Mouse (Mus musculus) forebrain, embryonic 13.5 days (tissue): ENCODE measurements around the gene 2900092C05Rik. TPM values are rescaled to one million over a fixed set of nuclear protein-coding genes. Genes with fewer than 3 reads are reported as not detected.

Experiments used
- ATAC-seq: fragments of 200-750 bp; cut with Nextera tagmentation; 2 replicates; pipeline ENCODE4 v1.8.0; 2017
- H3K27ac ChIP-seq: fragments of 300-500 bp; sonication (generic); 2 replicates; pipeline ENCODE4 v1.5.1; 2015; ENCODE audit warnings: inconsistent platforms, mild to moderate bottlenecking, moderate library complexity
- H3K27me3 ChIP-seq: fragments of 300-500 bp; sonication (generic); 2 replicates; pipeline ENCODE4 v1.6.1; 2015; ENCODE audit warnings: mild to moderate bottlenecking, inconsistent platforms
- H3K36me3 ChIP-seq: fragments of 300-500 bp; sonication (generic); 2 replicates; pipeline ENCODE4 v1.6.1; 2015; ENCODE audit warnings: mild to moderate bottlenecking, inconsistent platforms; ENCODE audit not compliant: poor library complexity, severe bottlenecking
- H3K4me1 ChIP-seq: fragments of 300-500 bp; sonication (generic); 2 replicates; pipeline ENCODE4 v1.6.1; 2015; ENCODE audit warnings: inconsistent platforms
- H3K4me2 ChIP-seq: fragments of 300-500 bp; sonication (generic); 2 replicates; pipeline ENCODE4 v1.6.1; 2015; ENCODE audit warnings: inconsistent platforms, mild to moderate bottlenecking, moderate library complexity
- H3K4me3 ChIP-seq: fragments of 300-500 bp; sonication (generic); 2 replicates; pipeline ENCODE4 v1.5.1; 2015; ENCODE audit warnings: mild to moderate bottlenecking, inconsistent platforms
- H3K9ac ChIP-seq: fragments of 300-500 bp; sonication (generic); 2 replicates; pipeline ENCODE4 v1.6.1; 2015; ENCODE audit warnings: mild to moderate bottlenecking, inconsistent platforms
- H3K9me3 ChIP-seq: fragments of 300-500 bp; sonication (generic); replicated peaks from 2 replicates; pipeline ENCODE4 v1.6.1; 2016; ENCODE audit warnings: inconsistent platforms
- WGBS: fragments of 180-500 bp; shearing (Covaris S2); methylation state at CpG from one replicate; pipeline ENCODE4 v1.1.7; 2015; 5-methylcytosine and 5-hydroxymethylcytosine counted together
- polyA plus RNA-seq: library from polyadenylated mRNA; unstranded; fragments of >200 nt; fragmentation: Nextera tagmentation; extraction: Ambion mirVana; gene quantifications from 2 replicates; pipeline ENCODE4 v1.2.1, GENCODE M21; 2015

2900092C05Rik gene
- polyA plus RNA-seq = not detected in 2 replicates

- Histone ChIP-seq H3K4me2 (no peak within 1 kb of the TSS), H3K4me3 (no peak within 1 kb of the TSS), H3K4me1 (no peaks in the 10 kb centered on the region), H3K27me3 (no peaks in the 10 kb centered on the region), H3K9me3 (peaks cover 35% of the 10 kb centered on the region), H3K36me3 (no peaks in the 10 kb centered on the region), H3K27ac (no peak within 1 kb of the TSS), H3K9ac (no peak within 1 kb of the TSS)
- ATAC-seq = no peak
- 47% methylated on average over 2 of the region's 2 CpGs for WGBS
Measured at GRCm38 (mm10) chr7:12512217-12512616, at the start of gene 2900092C05Rik. 2900092C05Rik (plus strand) TSS chr7:12512517.

- Histone ChIP-seq H3K9me3 (peaks cover 12% of the 10 kb centered on the region; the same call in 1 of the 2 replicates), H3K4me2 (peak within 1 kb of the TSS; percentile 65), H3K36me3 (peaks cover 32% of the 10 kb centered on the region), H3K9ac (peak within 1 kb of the TSS; percentile 96), H3K4me3 (peak within 1 kb of the TSS; percentile 92), H3K4me1 (peaks cover 3% of the 10 kb centered on the region; the same call in 1 of the 2 replicates), H3K27ac (peak within 1 kb of the TSS; percentile 85), H3K27me3 (no peaks in the 10 kb centered on the region)
- peak; percentile 96 for ATAC-seq
- whole genome bisulfite sequencing = under 1% methylated on average over 51 of the region's 53 CpGs
Measured at GRCm38 (mm10) chr7:12478158-12479008, 33.9 kb upstream of the 2900092C05Rik start, which contains the start of gene Zfp606. Zfp606 (plus strand) TSS chr7:12478293.

GRCm38 (mm10) chr7:12479009-12479346 is 33.3 kb upstream of the 2900092C05Rik start:
- Histone ChIP-seq H3K4me3 (peak overlapping the region; percentile 92), H3K27me3 (no peaks in the 10 kb centered on the region), H3K9ac (peak overlapping the region; percentile 96), H3K9me3 (peaks cover 12% of the 10 kb centered on the region), H3K36me3 (peaks cover 38% of the 10 kb centered on the region), H3K4me1 (peaks cover 3% of the 10 kb centered on the region; the same call in 1 of the 2 replicates), H3K4me2 (peak overlapping the region; percentile 65), H3K27ac (0 out of 2 replicates have a peak overlapping the region, but pooled peaks have one; percentile 85)
- peak; percentile 47 for ATAC-seq
- WGBS = 0% methylated on average over 7 of the region's 8 CpGs

- Histone ChIP-seq H3K9me3 (peaks cover 15% of the 10 kb centered on the region), H3K4me1 (peaks cover 3% of the 10 kb centered on the region; the same call in 1 of the 2 replicates), H3K27me3 (no peaks in the 10 kb centered on the region), H3K4me3 (peak overlapping the region; percentile 92), H3K9ac (peak overlapping the region; percentile 96), H3K36me3 (peaks cover 44% of the 10 kb centered on the region), H3K4me2 (peak overlapping the region; percentile 65), H3K27ac (no peak overlapping the region)
- WGBS = 67% methylated on average over 4 of the region's 4 CpGs
- ATAC-seq = no peak
Measured at GRCm38 (mm10) chr7:12479525-12479924, 32.8 kb upstream of the 2900092C05Rik start.

GRCm38 (mm10) chr7:12483771-12484170 is 28.5 kb upstream of the 2900092C05Rik start:
- no peak overlapping the region for H3K4me2 ChIP-seq
- ATAC-seq = no peak
- H3K9me3 ChIP-seq = peaks cover 46% of the 10 kb centered on the region
- 91% methylated on average over 6 of the region's 6 CpGs for WGBS
- no peak overlapping the region for H3K4me3 ChIP-seq
- H3K27ac ChIP-seq = no peak overlapping the region
- H3K4me1 ChIP-seq = peaks cover 3% of the 10 kb centered on the region; the same call in 1 of the 2 replicates
- H3K9ac ChIP-seq = no peak overlapping the region
- H3K27me3 ChIP-seq = no peaks in the 10 kb centered on the region
- peaks cover 86% of the 10 kb centered on the region for H3K36me3 ChIP-seq

- peaks cover 99% of the 10 kb centered on the region for H3K36me3 ChIP-seq
- no peak overlapping the region for H3K4me2 ChIP-seq
- 91% methylated on average over 1 of the region's 1 CpGs for WGBS
- ATAC-seq = no peak
- H3K4me3 ChIP-seq = no peak overlapping the region
- H3K27ac ChIP-seq = no peak overlapping the region
- no peaks in the 10 kb centered on the region for H3K4me1 ChIP-seq
- no peak overlapping the region for H3K9ac ChIP-seq
- H3K9me3 ChIP-seq = peaks cover 57% of the 10 kb centered on the region
- no peaks in the 10 kb centered on the region for H3K27me3 ChIP-seq
Measured at GRCm38 (mm10) chr7:12485956-12486355, 26.4 kb upstream of the 2900092C05Rik start.

GRCm38 (mm10) chr7:12486691-12487090 is 25.6 kb upstream of the 2900092C05Rik start:
- peaks cover 62% of the 10 kb centered on the region for H3K9me3 ChIP-seq
- no peaks in the 10 kb centered on the region for H3K27me3 ChIP-seq
- H3K9ac ChIP-seq = no peak overlapping the region
- H3K4me2 ChIP-seq = no peak overlapping the region
- peaks cover 99% of the 10 kb centered on the region for H3K36me3 ChIP-seq
- no peak overlapping the region for H3K4me3 ChIP-seq
- H3K27ac ChIP-seq = no peak overlapping the region
- no peak for ATAC-seq
- no peaks in the 10 kb centered on the region for H3K4me1 ChIP-seq

GRCm38 (mm10) chr7:12510913-12511312 is 1.4 kb upstream of the 2900092C05Rik start:
- H3K9ac ChIP-seq = no peak overlapping the region
- no peaks in the 10 kb centered on the region for H3K36me3 ChIP-seq
- H3K27me3 ChIP-seq = no peaks in the 10 kb centered on the region
- WGBS = 72% methylated on average over 1 of the region's 1 CpGs
- H3K27ac ChIP-seq = no peak overlapping the region
- peaks cover 35% of the 10 kb centered on the region for H3K9me3 ChIP-seq
- H3K4me2 ChIP-seq = no peak overlapping the region
- ATAC-seq = no peak
- H3K4me3 ChIP-seq = no peak overlapping the region
- no peaks in the 10 kb centered on the region for H3K4me1 ChIP-seq

Other genes starting within 250 kb of the 2900092C05Rik start
- not detected in 2 replicates for gene Vmn1r81, start 244.2 kb upstream of the 2900092C05Rik start, polyA plus RNA-seq
- gene Vmn1r82, start 212.1 kb upstream of the 2900092C05Rik start, polyA plus RNA-seq = not detected in 2 replicates
- not detected in 2 replicates for gene Vmn1r83, start 183.0 kb upstream of the 2900092C05Rik start, polyA plus RNA-seq
- gene Vmn1r84, start 143.2 kb upstream of the 2900092C05Rik start, polyA plus RNA-seq = not detected in 2 replicates
- 5.5 and 6.9 TPM in 2 replicates for gene Zfp551, start 89.8 kb upstream of the 2900092C05Rik start, polyA plus RNA-seq
- gene Zfp606, start 34.2 kb upstream of the 2900092C05Rik start, polyA plus RNA-seq = 48.8 and 50.7 TPM in 2 replicates
- gene Vmn2r53, start 96.3 kb downstream of the 2900092C05Rik start, polyA plus RNA-seq = not detected in 2 replicates
- gene Vmn2r54, start 127.8 kb downstream of the 2900092C05Rik start, polyA plus RNA-seq = not detected in 2 replicates
- gene Vmn2r55, start 172.5 kb downstream of the 2900092C05Rik start, polyA plus RNA-seq = not detected in 2 replicates
- gene Vmn2r56, start 222.5 kb downstream of the 2900092C05Rik start, polyA plus RNA-seq = not detected in 2 replicates